Mouse (Mus musculus): ENCODE measurements around the gene Pde9a. TPM values are rescaled to one million over a fixed set of nuclear protein-coding genes. Genes with fewer than 3 reads are reported as not detected.

The Pde9a gene
- polyA plus RNA-seq, 2 experiments from 2014 or later, result not detected

DNA sequence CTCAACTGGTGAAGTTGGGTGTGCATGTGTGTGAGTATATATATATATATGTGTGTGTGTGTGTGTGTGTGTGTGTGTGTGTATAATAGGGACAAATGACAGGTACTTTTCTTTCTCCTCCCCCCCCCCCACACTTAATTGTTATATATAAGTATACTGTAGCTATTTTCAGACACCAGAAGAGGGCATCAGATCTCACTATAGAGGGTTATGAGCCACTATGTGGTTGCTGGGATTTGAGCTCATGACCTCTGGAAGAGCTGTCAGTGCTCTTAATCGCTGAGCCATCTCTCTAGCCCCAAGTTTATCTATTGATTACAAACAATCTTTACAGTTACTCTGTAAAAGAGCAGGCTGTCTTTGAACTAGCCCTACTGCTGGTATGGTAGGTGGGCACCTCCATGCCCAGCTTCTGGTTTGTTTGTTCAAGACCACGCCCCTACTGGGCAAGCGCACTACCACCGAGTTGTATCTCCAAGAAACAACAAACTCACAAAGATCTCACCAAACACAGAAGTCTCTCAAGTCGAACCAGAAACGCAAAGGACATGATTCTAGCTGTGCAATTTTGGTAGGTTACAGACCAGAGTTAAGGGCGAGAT, 133.4 kb downstream of the Pde9a start:
- peak; percentile 9 for ATAC-seq

GRCm38 (mm10) chr17:31519946-31520838, 134.2 kb downstream of the Pde9a start, which contains the start of the genes Wdr4 and Ndufv3:
Gene Wdr4 (minus strand): TSS chr17:31519980.
Gene Ndufv3 (plus strand): TSS chr17:31520115.
- ATAC-seq, result peak; percentile 93

- ATAC-seq, result no peak
These were observed 134.9 kb downstream of the Pde9a start for GRCm38 (mm10) chr17:31520895-31521294.

DNA sequence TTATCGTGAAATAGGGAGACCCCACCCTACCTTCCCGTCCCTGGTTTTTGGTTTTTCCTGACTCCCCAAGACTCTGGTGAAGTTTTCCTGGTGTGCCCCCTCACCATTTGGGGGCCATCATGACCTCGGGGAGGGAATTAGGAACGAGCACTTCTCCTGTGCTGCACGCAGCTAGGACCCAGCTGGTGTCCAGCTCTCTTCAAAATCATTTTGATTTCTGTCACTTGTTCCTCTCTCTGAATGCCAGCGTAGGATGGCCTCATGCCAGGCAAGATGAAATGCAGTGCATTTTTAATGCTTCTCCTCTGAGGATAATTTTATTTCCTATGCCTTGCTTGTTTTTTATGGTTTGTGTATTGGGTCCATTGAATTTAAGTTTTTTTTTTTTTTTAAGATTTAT, 135.9 kb downstream of the Pde9a start:
- no peak for ATAC-seq

- no peak for ATAC-seq
These were observed 139.1 kb downstream of the Pde9a start for GRCm38 (mm10) chr17:31525114-31525513.

- ATAC-seq, result no peak
These were observed 139.8 kb downstream of the Pde9a start for GRCm38 (mm10) chr17:31525816-31526215.

Other genes with a start within 250 kb of the Pde9a start
- gene Tff2, start 241.9 kb upstream of the Pde9a start, polyA plus RNA-seq (2017; shearing (Covaris generic)), result not detected
- not detected for gene Tff1, start 220.9 kb upstream of the Pde9a start, polyA plus RNA-seq (2017; shearing (Covaris generic))
- gene Tmprss3, start 187.2 kb upstream of the Pde9a start, polyA plus RNA-seq (2017; shearing (Covaris generic)), result 1 to 10 TPM in 1 of 2 experiments, under 1 TPM in 1; 0.63 to 2.5 TPM
- 100 to 1,000 TPM; 234 to 303 TPM for gene Ubash3a, start 178.3 kb upstream of the Pde9a start, polyA plus RNA-seq (2017; shearing (Covaris generic))
- 1 to 10 TPM in 1 of 2 experiments, under 1 TPM in 1; 0.52 to 1.1 TPM for gene Rsph1, start 108.8 kb upstream of the Pde9a start, polyA plus RNA-seq (2017; shearing (Covaris generic))
- 10 to 100 TPM; 29.9 to 42.6 TPM for gene Slc37a1, start 99.4 kb upstream of the Pde9a start, polyA plus RNA-seq (2017; shearing (Covaris generic))
- gene Wdr4, start 133.8 kb downstream of the Pde9a start, polyA plus RNA-seq (2017; shearing (Covaris generic)), result 10 to 100 TPM; 18.2 to 24.9 TPM
- gene Ndufv3, start 133.9 kb downstream of the Pde9a start, polyA plus RNA-seq (2017; shearing (Covaris generic)), result 100 to 1,000 TPM; 217 to 229 TPM
- gene Pknox1, start 178.5 kb downstream of the Pde9a start, polyA plus RNA-seq (2017; shearing (Covaris generic)), result 10 to 100 TPM; 48.3 to 58.9 TPM